Mouse (Mus musculus) cerebellum, adult 11 months (tissue): ENCODE measurements around the gene Arhgap6.

Source experiments
- DNase-seq: peaks from one replicate; pipeline ENCODE4 v3.0.0; 2022

The Arhgap6 gene

GRCm38 (mm10) chrX:168794974-168795858, at the start of gene Arhgap6:
Arhgap6 (plus strand) TSS chrX:168795099.
- DNase-seq = no peak

- no peak for DNase-seq
Observed at GRCm38 (mm10) chrX:168747011-168747410, 47.9 kb upstream of the Arhgap6 start.

- DNase-seq = no peak
Observed at GRCm38 (mm10) chrX:168795859-168796848, 1.3 kb downstream of the Arhgap6 start.

- no peak for DNase-seq
Observed at GRCm38 (mm10) chrX:168804677-168805076, 9.8 kb downstream of the Arhgap6 start.

GRCm38 (mm10) chrX:168810513-168811265, 15.8 kb downstream of the Arhgap6 start:
- no peak for DNase-seq

- no peak for DNase-seq
Observed at GRCm38 (mm10) chrX:168818858-168819257, 24.0 kb downstream of the Arhgap6 start.

GRCm38 (mm10) chrX:168824166-168824565, 29.3 kb downstream of the Arhgap6 start:
- DNase-seq = no peak

GRCm38 (mm10) chrX:168832343-168832742, 37.4 kb downstream of the Arhgap6 start:
- no peak for DNase-seq

GRCm38 (mm10) chrX:168848062-168848461, 53.2 kb downstream of the Arhgap6 start:
- DNase-seq = no peak

GRCm38 (mm10) chrX:168874688-168875087, 79.8 kb downstream of the Arhgap6 start:
- DNase-seq = no peak

GRCm38 (mm10) chrX:168903557-168903956, 108.7 kb downstream of the Arhgap6 start:
- no peak for DNase-seq

GRCm38 (mm10) chrX:168904086-168904485, 109.2 kb downstream of the Arhgap6 start:
- DNase-seq = no peak

- no peak for DNase-seq
Observed at GRCm38 (mm10) chrX:168907586-168907985, 112.7 kb downstream of the Arhgap6 start.

GRCm38 (mm10) chrX:168913519-168913918, 118.6 kb downstream of the Arhgap6 start:
- no peak for DNase-seq

- no peak for DNase-seq
Observed at GRCm38 (mm10) chrX:168920942-168921341, 126.0 kb downstream of the Arhgap6 start.

GRCm38 (mm10) chrX:168932420-168932819, 137.5 kb downstream of the Arhgap6 start:
- no peak for DNase-seq

GRCm38 (mm10) chrX:168935447-168935846, 140.5 kb downstream of the Arhgap6 start:
- no peak for DNase-seq

GRCm38 (mm10) chrX:168937941-168938340, 143.0 kb downstream of the Arhgap6 start:
- DNase-seq = no peak

- DNase-seq = no peak
Observed at GRCm38 (mm10) chrX:168941684-168942083, 146.8 kb downstream of the Arhgap6 start.

GRCm38 (mm10) chrX:168943217-168943616, 148.3 kb downstream of the Arhgap6 start:
- DNase-seq = no peak

GRCm38 (mm10) chrX:168975444-168975843, 180.5 kb downstream of the Arhgap6 start:
- no peak for DNase-seq

GRCm38 (mm10) chrX:168977776-168978175, 182.9 kb downstream of the Arhgap6 start:
- DNase-seq = no peak

GRCm38 (mm10) chrX:168980370-168980769, 185.5 kb downstream of the Arhgap6 start:
- no peak for DNase-seq
